Mouse (Mus musculus) heart, postnatal 25 days (tissue): Measurements from ENCODE around the gene Arid1b. TPM values are rescaled to one million over a fixed set of nuclear protein-coding genes. Genes with fewer than 3 reads are reported as not detected.

Experiments
- DNase-seq: peaks from one replicate; pipeline ENCODE4 v3.0.0; 2022; ENCODE audit warnings: low spot score
- intact Hi-C: fragments of 180-260 bp; cut with DNase I; formaldehyde crosslinking; loops from one replicate; pipeline ENCODE4 v1.15.1; 2025
- total RNA-seq, 2 experiments: library from RNA; stranded (reverse); gene quantifications; 2 replicates each; pipeline ENCODE4 v1.2.3; 2021

Gene Arid1b
- total RNA-seq, 2 experiments from 2014 or later: 28.2 to 32.0 TPM

DNA sequence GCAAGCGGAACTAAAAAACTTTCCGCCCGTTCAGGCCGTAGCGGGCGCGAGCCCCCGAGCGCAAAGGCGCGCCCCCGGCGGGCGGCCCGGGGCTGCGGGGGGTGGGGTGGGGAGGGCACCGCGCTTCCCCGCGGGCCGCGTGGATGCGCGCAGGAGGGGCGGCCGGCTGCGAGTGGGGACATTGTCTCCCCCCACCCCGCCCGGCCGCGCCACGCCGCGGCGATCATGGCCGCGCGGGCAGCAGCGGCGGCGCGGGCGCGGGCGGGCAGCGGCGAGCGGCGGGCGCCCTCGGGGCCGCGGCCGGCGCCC lies 326 bp downstream of the Arid1b start:
- DNase-seq: peak; percentile 26
- intact Hi-C loops: loop anchor here (2.0 to 5.0 kb wide), 2 partner anchors 194 to 217 kb away; no protein-coding TSS in a partner anchor

DNA sequence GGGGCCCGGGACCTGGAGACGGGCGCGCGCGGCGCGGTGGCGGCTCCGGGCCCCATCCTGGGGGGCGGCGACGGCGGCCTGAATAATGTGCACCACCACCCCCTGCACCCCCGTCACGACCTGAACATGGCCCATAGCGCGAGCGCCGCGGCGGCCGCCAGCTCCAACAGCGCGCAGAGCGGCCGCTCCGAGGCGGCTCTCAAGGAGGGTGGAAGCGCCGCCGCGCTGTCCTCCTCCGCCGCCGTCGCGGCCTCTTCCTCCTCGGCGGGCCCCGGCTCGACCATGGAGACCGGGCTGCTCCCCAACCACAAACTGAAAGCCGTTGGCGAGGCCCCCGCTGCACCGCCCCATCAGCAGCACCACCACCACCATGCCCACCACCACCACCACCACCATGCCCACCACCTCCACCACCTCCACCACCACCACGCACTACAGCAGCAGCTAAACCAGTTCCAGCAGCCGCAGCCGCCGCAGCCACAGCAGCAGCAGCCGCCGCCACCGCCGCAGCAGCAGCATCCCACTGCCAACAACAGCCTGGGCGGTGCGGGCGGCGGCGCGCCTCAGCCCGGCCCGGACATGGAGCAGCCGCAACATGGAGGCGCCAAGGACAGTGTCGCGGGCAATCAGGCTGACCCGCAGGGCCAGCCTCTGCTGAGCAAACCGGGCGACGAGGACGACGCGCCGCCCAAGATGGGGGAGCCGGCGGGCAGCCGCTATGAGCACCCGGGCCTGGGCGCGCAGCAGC lies 855 bp downstream of the Arid1b start:
- peak; percentile 51 for DNase-seq
- intact Hi-C loops: loop anchor here (2.0 to 5.0 kb wide), 3 partner anchors 122 to 218 kb away; no protein-coding TSS in a partner anchor

DNA sequence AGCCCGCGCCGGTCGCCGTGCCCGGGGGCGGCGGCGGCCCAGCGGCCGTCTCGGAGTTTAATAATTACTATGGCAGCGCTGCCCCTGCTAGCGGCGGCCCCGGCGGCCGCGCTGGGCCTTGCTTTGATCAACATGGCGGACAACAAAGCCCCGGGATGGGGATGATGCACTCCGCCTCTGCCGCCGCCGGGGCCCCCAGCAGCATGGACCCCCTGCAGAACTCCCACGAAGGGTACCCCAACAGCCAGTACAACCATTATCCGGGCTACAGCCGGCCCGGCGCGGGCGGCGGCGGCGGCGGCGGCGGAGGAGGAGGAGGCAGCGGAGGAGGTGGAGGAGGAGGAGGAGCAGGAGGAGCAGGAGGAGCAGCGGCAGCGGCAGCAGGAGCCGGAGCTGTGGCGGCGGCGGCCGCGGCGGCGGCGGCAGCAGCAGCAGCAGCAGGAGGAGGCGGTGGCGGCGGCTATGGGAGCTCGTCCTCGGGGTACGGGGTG lies 1.5 kb downstream of the Arid1b start:
- DNase-seq: peak; percentile 73
- intact Hi-C loops: loop anchor here (2.0 to 5.0 kb wide), 2 partner anchors 122 to 193 kb away; no protein-coding TSS in a partner anchor

DNA sequence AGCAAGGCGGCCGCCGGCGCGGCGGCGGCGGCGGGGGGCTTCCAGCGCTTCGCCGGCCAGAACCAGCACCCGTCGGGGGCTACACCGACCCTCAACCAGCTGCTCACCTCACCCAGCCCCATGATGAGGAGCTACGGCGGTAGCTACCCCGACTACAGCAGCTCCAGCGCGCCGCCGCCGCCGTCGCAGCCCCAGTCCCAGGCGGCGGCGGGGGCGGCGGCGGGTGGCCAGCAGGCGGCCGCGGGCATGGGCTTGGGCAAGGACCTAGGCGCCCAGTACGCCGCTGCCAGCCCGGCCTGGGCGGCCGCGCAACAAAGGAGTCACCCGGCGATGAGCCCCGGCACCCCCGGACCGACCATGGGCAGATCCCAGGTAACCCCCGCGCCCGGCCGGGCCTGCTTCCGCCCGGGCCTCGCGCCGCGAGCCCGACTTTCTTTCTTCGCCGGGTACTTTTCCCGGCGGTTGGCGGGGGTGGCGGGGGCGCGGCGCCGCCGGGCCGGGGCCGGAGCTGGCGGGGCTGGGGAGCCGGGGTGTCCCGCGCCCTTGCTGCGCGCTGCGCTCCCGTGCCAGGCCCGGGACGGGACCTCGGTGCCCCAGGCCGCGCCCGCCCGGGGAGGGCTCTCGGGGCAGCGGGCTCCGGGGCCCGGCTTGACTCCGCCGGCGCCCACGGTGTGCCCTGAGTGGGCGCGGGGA lies 2.1 kb downstream of the Arid1b start:
- no peak for DNase-seq
- intact Hi-C loops: loop anchor here (5.0 kb wide), 1 partner anchor 121 kb away; no protein-coding TSS in a partner anchor

DNA sequence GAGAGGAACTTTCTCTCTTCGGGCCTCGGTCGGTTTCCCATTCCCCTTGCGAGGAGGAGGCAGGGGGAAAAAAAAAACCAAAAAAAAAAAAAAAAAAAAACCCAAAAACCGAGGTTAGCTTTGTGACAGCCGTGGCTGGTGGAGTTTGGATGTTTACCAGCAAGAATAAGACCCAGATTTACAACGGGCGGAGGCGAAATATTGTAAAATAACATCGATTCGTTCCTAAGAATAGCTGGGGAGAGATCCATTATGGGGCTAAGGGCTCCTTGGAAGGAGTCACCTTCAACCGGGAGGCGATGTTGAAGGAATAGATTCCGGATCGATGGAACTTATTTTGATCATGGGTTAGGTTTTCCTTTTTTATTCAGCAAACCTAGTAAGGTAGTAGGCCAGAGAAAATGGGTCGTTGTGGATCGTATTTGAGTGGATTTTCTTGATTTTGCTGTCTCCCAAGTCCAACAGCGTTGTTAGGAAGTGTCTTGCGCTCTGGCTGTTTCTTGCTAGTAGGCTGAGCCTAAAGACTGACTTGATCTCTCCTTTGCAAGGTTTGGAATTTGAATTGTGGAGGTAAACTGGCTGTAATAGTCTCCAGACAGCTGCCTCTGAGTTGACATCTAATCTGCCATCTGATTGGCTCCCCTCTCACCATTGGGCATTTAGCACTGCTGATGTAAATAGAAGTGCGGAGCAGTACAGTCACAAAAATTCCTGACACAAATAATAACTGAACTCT lies 2.9 kb downstream of the Arid1b start:
- intact Hi-C loops: loop anchor here (5.0 kb wide), 1 partner anchor 120 kb away; no protein-coding TSS in a partner anchor
- no peak for DNase-seq

DNA sequence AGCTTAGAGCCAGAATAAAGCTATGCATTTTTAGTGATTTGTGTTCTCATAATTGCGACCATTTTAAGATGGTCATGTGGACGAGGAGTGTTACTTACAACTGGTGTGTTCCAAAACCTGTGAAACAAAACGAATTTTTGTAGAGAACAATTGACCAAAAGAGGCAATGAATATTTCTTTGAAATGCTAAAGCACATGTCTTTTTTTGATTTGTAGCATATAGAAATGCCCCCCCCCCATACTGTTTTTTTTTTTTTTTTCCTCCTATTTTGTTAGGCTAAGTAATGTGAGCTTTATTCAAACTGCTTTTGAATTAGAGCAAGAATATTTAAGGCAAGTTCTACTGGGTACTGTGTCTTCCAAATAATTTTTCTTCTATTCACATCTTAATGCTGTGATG lies 3.8 kb downstream of the Arid1b start:
- DNase-seq: no peak
- intact Hi-C loops: loop anchor here (5.0 kb wide), 1 partner anchor 119 kb away; no protein-coding TSS in a partner anchor

DNA sequence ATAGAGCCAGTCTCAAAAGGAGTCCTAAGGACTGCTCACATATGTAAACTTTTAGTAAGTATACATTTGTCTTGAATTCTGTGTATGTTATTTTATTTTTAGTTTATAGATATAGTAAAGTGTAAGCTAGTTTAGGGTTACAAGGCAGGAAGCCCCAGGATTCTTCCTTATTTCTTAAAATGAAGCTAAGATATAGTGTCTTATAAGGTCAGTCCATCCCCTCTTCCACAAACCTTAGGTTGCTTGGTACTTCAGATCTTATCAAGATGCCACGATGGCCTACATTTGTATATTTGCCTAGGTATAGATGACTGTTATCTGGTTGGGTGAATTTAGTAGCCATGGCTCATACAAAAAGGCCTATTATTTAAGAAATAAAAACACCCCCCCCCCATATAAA lies 5.1 kb downstream of the Arid1b start:
- DNase-seq: no peak
- intact Hi-C loops: loop anchor here (5.0 kb wide), 1 partner anchor 118 kb away; no protein-coding TSS in a partner anchor

DNA sequence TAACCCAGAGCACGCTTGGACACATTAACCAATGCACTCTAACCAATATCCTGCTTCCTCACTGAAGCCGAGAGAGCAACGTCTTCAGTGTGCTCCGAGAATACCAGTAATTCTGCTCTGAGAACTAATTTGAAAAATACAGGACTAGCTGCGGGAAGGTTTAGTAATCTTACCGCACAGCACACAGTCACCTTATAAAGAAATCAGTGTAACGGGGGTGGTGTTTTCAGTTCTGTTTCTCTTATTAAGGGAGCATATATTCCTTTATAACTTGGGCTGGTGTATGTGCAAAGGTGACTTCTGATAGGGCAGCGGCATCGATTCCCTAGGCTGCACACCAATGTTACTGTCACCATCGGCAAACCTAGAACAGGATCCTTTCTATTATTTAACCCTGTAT lies 5.9 kb downstream of the Arid1b start:
- intact Hi-C loops: no loop called here
- DNase-seq: no peak

DNA sequence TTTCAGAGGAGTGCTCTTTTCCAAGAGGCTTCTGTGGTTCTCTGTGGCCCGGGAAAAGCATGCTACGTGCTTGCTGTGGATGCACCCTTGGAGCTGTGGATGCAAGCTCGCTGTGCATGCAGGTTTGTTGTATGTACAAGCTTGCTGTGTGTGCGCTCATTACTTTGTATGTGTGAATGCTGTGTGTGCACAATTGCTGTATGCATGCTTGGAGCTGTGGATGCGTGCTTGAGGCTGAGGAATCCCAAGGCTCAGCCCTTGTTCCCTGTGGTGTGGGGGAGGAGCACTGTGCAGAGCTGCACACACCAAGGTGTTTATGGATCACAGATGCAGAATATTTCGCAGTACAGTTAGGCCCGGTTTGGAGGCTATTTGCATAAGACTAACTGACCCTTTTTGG lies 6.7 kb downstream of the Arid1b start:
- intact Hi-C loops: no loop called here

DNA sequence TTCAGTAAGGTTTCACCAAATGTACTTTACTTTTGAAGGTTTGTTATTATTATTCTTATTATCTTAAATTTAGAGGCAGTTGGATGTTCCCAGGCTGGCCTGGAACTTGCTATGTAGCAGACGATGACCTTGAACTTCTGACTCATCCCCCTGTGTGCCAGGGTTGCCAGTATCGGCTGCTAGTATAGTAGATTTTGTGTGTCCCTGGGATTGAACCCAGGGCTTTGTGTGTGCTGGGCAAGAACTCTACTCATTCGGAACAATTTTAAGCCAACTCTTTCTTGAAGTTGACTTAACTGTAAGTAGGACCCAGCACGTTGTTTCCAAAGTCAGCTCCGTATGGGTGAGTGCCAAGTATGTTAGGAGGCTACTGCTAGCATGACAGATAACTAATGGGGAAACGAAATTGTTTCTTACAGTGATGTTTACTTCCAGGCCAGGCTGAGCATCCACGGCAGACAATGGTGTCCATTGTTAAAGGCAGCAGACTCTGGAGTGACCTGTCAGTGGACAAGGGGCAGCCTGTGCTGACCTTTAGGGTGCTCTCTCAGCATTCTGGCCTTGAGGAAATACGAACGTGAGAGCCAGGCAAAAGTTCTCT lies 7.5 kb downstream of the Arid1b start:
- no peak for DNase-seq
- intact Hi-C loops: no loop called here

More for the DNA sequence above, 6.7 kb downstream of the Arid1b start:
- no peak for DNase-seq

DNA sequence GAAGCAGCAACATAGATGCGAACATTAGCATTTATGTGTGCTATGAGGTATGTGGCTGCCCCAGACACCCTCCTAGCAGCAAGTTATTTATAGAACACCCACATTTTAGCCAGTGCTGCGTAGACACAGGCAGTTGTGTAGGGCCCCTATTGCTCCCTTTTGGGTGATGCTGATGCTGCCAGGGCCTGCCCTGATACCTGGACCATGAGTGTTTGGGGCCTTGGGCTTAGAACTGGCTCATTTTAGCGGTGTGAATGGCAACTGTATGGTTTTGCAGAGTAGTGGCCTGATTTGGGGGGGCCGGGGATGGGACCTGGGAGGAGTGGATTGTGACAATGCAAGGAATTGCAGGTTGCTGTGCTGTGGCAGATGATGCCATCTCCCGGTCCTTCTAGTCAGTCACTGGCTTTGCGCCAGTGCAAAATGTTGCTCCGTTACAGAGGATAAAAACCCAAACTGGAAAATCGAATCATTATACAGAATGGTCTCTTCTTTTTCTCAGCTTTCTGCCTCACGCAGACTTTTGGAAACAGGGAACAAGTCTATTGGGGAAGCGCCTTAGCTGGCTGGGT lies 8.9 kb downstream of the Arid1b start:
- DNase-seq: no peak
- intact Hi-C loops: no loop called here

DNA sequence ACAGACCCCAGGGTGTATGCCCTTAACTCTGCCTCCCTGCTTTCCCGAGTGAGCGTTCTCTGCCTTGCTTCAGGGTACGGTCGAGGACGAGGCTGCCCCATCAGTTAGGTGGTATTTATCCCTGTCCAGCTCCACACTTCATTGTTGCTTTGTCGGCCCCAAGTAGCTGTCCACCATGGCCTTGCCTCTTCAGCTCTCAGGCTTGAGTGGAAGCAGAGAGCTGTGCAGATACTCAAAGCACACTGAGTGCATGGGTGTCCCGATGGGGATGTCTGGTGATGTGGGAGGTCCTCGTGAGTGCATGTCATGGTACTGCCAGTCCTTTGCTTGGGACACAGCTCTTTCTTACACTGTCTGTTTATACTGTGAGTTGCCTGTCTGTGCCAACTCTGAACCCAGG lies 10.1 kb downstream of the Arid1b start:
- no peak for DNase-seq
- intact Hi-C loops: no loop called here

DNA sequence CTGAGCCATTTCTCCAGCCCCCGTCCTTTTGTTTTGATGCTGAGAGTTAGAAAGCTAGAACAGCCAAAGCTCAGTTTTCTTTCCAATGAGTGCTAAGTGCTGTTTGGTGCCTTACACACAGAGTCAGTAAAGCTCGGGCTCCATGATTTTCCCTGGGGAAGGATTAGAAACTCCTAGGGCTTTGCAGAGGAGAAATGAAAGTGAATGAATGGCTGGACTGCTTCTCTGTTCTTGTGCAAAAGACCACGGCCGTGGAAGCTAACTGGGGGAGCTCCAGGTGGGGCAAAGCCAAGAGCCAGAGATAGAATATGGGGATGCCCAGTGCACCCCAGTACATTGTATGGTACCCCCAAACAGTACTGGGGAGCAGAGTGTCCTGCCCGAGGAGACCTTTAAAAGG lies 10.6 kb downstream of the Arid1b start:
- intact Hi-C loops: no loop called here

DNA sequence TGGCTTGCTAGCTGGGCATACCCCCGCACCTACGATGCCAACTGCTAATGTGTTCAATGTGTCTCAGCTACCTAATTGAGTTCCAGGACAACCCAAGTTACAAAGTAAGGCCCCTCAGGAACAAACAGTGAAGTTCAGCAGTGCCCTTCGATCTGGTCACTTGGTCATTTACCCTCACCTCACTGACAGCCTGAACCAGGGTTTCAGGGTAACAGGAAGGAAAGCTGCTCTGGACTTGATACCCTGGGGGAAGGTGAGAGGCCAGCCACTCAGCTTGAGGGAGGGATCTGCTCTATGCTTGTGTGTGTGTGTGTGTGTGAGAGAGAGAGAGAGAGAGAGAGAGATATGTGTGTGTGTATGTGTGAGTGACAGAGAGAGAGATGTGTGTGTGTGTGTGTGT lies 11.2 kb downstream of the Arid1b start:
- DNase-seq: no peak
- intact Hi-C loops: no loop called here

More for the DNA sequence above, 10.6 kb downstream of the Arid1b start:
- DNase-seq: no peak

DNA sequence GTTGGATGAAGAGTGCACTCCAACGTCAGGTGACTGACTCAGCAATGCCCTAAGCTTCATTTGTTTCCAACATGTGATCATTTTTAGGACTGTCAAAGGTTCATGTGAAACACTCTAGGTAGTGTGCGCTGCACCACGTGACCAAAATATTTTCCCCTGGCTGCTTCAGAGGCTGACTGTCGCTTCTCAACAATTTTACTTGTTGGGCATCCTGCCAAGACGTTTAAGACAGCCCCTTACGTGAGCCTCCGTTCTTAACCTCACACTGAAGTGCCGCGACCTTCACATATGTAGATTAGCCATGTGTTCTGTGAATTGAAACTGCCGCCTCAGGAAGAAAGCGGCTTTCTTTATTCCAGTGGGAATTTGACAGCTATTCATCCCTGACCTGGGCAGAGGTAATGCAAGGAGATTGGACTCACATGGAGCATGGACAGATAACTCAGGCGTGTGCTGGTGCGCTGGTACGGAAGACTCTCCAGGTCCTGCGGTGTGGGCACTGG lies 13.1 kb downstream of the Arid1b start:
- no peak for DNase-seq
- intact Hi-C loops: no loop called here

DNA sequence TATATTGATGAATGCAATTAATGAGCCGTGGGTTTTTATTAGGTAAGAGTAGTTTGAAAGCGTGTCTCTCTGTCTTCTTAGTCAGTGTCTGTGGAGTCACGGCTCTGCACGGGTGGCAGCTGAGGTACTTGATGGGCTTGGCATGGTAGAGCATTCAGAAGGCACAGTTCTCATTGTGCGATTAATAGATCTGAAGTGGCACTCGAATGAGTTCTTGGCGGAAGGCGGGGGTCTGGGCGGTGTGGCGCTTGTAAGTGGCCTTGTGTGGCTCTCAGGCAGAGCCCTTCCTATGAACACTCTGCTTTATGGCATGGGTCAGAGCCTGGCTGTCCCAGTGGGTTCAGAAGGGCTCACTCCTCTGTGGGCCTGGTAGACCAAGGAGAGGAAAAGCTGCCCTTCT lies 14.1 kb downstream of the Arid1b start:
- DNase-seq: no peak
- intact Hi-C loops: no loop called here

DNA sequence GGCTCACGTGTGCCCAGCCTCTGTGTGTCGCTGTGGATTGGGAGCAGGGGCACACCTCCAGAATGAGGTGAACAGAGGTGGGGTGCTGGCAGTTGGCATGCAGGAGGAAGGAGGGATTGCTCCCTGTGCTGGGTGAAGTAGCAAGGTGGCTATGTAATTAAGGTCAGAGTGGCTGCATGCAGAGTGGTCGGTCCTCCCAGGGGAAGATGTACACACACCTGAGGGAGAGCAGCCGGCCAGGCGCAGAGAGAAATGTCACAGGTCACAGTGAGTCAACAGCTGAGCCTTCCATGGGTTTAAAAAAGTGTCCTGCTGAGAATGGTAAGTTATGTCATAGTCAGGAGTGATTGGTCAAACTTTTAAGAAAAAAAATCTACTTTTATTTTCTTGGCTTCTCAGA lies 14.6 kb downstream of the Arid1b start:
- intact Hi-C loops: no loop called here
- no peak for DNase-seq

DNA sequence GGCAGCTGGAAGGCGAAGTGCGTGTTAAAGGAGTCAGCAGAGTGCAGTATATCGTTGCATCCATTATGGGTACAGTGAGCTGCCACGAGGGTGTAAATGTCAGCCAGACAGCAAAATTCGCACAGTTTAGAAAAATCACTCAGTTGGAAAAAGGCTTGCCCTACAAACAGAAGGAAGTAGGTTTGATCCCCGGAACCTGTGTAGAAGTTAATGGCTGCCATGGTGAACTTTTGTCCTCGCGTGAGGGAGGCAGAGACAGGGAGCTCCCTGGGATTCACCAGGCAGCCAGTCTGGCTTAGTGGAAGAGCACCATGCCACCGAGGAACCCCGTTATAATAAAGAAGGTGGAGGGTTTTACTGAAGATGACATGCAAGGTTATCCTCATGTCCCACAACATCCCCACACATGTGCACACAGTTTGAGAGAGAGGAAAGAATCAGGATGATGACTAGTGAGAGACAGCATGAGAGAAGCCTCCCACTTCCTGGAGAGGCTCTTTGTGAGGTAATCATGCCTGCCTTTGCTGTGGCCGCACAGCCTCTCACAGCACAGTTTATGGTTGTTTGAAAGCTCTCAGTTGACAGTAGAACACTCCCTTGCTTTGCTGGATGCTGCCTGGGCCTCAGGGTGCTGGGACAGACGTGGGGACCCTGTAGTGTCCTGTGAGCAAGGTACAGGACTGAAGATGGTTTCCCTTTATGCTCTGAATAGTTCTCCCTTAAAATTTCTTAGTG lies 15.6 kb downstream of the Arid1b start:
- no peak for DNase-seq
- intact Hi-C loops: no loop called here

DNA sequence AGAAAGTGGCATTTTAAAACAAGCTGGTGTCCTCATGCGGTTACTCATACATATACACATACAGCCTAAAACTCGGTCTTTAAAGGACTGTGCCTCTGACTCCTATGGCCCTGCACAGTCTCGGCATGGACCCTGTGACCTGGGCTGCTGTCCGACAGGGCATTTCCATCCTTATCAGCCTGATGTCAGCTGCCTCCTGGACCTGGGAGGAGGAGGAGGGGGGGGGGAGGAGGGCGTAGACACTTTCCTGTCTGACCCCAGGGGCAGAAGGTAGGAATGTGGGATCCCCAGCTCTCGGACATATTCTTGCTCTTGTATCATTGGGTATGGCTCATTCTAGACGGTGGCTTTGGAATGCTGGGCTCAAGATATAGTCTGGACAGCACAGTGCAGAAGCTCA lies 16.6 kb downstream of the Arid1b start:
- DNase-seq: no peak
- intact Hi-C loops: no loop called here
